Mouse (Mus musculus) testis, adult 2 months (tissue): ENCODE measurements at regions not wholly inside any gene's neighbourhood (a gene's known extent, or its start where the extent isn't known, plus 50 kb on each side); places are given as distances from the start of the nearest gene placed in this dataset.

ENCODE experiments used
- H3K27ac ChIP-seq: fragments of 200-500 bp; 2 replicates; pipeline ENCODE4 v1.5.1; 2012; ENCODE audit warnings: low read depth, low read length; ENCODE audit not compliant: control insufficient read depth, insufficient read depth
- H3K27me3 ChIP-seq: fragments of 200-500 bp; 2 replicates; pipeline ENCODE4 v1.6.1; 2012; ENCODE audit warnings: mild to moderate bottlenecking, low read length, moderate library complexity; ENCODE audit not compliant: control insufficient read depth, insufficient read depth
- H3K36me3 ChIP-seq: fragments of 200-500 bp; 2 replicates; pipeline ENCODE4 v1.6.1; 2012; ENCODE audit warnings: mild to moderate bottlenecking, low read length; ENCODE audit not compliant: control insufficient read depth, insufficient read depth
- H3K4me1 ChIP-seq: fragments of 200-500 bp; 2 replicates; pipeline ENCODE4 v1.6.1; 2012; ENCODE audit warnings: low read length; ENCODE audit not compliant: control insufficient read depth, insufficient read depth
- H3K4me3 ChIP-seq: fragments of 200-500 bp; 2 replicates; pipeline ENCODE4 v1.5.1; 2012; ENCODE audit warnings: low read depth, mild to moderate bottlenecking, low read length, moderate library complexity, mixed read lengths; ENCODE audit not compliant: control insufficient read depth
- CTCF ChIP-seq: fragments of 200-500 bp; IDR thresholded peaks from 2 replicates; pipeline ENCODE4 v1.5.1; 2012; ENCODE audit warnings: low read depth, mild to moderate bottlenecking, inconsistent platforms, low read length, moderate library complexity; ENCODE audit not compliant: control insufficient read depth, insufficient read depth, insufficient replicate concordance
- POLR2A ChIP-seq: fragments of 200-500 bp; IDR thresholded peaks from 2 replicates; pipeline ENCODE4 v1.6.1; 2012; ENCODE audit warnings: low read depth, mild to moderate bottlenecking, inconsistent platforms, low read length, moderate library complexity; ENCODE audit not compliant: control insufficient read depth

DNA sequence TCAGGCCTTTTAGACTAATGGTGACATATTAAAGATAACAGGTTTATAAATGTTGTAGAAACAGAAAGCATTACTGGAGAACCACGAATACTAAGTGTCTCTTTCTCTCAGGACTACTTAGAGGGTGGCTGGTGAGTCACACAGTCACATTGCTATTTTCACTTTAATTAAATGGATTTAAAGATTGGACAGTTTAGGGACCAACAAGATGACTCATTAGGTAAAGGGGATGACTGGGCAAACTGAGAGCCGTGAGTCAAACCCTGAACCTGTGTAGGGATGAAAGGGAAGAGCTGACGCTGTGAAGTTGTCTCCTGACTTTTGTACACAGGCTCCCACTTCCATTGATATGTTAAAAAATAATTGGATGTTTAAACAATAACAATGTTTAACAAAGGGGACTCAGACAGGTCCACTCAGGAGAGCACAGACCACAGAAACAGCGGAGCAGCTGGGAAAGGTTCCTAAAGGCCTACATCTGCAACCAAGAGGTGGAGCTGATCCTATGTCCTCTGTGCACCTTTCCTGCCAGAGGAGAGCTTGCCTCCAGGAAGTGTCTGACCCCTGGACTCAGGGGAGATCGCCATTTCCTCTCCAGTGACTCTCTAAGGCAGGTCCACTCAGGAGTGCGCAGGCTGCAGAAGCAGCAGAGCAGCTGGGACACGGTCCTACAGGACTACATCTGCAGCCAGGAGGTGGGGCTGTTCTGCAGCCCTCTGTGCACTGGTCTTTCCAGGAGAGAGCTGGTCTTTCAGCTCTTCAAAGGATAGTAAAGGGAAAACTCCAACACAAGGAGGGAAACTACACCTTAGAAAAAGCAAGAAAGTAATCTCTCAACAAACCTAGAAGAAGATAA, 146.0 kb upstream of the Tmc3 start:
- Histone ChIP-seq H3K4me1 (no peaks in the 10 kb centered on the region), H3K27me3 (no peaks in the 10 kb centered on the region), H3K27ac (no peak overlapping the region), H3K4me3 (no peak overlapping the region), H3K36me3 (no peaks in the 10 kb centered on the region)
- TF ChIP-seq CTCF (no peak; the same call in 1 of the 2 replicates), POLR2A (no peak)

DNA sequence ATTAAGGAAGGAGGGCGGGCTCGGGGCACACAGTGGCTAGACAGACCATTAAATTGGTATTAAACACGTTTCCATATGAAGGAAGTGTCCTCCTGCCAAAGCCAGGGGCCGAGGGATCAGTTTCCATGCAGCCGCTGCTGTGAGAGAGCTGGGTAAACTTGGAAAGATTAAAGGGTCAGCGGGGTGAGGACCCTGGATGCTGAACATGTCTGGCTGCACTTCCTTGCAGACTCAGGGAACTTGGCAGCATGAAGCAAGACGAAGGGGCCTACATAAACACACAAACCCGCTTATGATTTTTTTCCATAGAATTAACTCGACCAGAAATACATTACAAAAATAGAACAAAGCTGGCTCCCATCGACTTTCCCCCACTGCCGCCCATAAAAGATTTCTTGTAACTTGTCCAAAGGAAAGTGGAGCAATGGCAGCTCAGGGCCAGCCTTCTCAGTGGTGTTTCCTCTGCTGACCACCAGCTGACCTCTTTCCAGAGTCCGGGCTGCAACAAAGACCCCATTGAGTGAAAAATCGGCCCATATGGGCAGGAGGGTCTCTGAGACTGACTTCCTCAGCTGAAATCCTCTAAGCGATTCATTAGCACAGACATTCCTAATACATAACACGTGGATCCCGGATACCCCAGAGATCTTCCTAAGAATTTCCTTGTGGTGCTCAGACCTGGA, 141.0 kb upstream of the Tmc3 start:
- Histone ChIP-seq H3K36me3 (no peaks in the 10 kb centered on the region), H3K27ac (no peak overlapping the region), H3K4me3 (no peak overlapping the region), H3K4me1 (no peaks in the 10 kb centered on the region), H3K27me3 (no peaks in the 10 kb centered on the region)
- TF ChIP-seq CTCF (no peak), POLR2A (no peak)

GRCm38 (mm10) chr7:83444279-83444615, 140.5 kb upstream of the Tmc3 start:
- Histone ChIP-seq H3K36me3 (no peaks in the 10 kb centered on the region), H3K4me1 (no peaks in the 10 kb centered on the region), H3K4me3 (no peak overlapping the region), H3K27me3 (no peaks in the 10 kb centered on the region), H3K27ac (no peak overlapping the region)
- TF ChIP-seq POLR2A (no peak), CTCF (no peak)

- Histone ChIP-seq H3K4me3 (no peak overlapping the region), H3K4me1 (no peaks in the 10 kb centered on the region), H3K27me3 (no peaks in the 10 kb centered on the region), H3K36me3 (no peaks in the 10 kb centered on the region), H3K27ac (no peak overlapping the region)
- no peak for TF ChIP-seq CTCF
- no peak for TF ChIP-seq POLR2A
These were observed 139.4 kb upstream of the Tmc3 start for GRCm38 (mm10) chr7:83445181-83445926.

DNA sequence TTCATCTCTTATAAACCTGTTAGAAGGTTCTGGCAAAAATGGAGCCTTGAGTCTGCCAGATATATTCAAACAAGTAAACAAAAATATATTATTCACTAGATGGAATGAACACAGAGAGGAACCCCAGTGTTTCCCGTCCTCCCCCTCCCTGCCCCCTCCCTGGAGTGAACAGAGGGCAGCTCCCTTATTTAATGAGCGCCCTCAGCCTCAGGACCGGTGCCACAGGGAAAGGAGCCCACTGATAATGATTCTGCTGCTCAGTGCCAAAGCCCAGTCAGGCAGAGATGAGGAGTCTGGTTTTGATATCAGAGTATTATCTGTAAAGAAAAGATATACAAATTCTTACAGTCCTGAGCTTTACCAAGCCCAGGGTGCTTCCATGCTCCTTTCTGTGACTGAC, 134.4 kb upstream of the Tmc3 start:
- Histone ChIP-seq H3K4me3 (no peak overlapping the region), H3K27ac (no peak overlapping the region), H3K36me3 (no peaks in the 10 kb centered on the region), H3K4me1 (no peaks in the 10 kb centered on the region), H3K27me3 (no peaks in the 10 kb centered on the region)
- no peak for TF ChIP-seq POLR2A
- no peak for TF ChIP-seq CTCF

GRCm38 (mm10) chr7:83452309-83452708, 132.4 kb upstream of the Tmc3 start:
- H3K4me1 ChIP-seq: no peaks in the 10 kb centered on the region
- H3K4me3 ChIP-seq: no peak overlapping the region
- no peak overlapping the region for H3K27ac ChIP-seq
- no peaks in the 10 kb centered on the region for H3K27me3 ChIP-seq
- H3K36me3 ChIP-seq: no peaks in the 10 kb centered on the region
- no peak for TF ChIP-seq POLR2A
- no peak for TF ChIP-seq CTCF

DNA sequence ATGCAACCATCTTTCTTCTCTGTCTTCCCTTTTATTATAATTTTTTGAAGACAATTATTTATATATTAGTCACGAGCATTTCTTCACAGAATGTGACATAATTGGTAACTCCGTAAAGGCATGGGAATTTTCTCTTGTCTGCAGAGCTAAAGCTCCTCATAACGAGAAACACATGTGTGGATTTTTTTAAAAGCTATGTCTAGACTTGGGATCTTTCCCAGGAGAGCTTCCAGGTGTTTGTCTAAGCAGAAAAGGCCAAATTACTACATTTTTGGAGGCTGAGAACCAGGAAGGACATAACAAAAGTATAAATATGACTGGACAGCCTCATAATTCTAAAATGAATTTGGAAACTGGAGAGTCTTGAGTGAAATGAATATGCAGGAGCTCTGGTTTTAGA, 125.2 kb upstream of the Tmc3 start:
- Histone ChIP-seq H3K36me3 (no peaks in the 10 kb centered on the region), H3K4me3 (no peak overlapping the region), H3K4me1 (no peaks in the 10 kb centered on the region), H3K27ac (no peak overlapping the region), H3K27me3 (no peaks in the 10 kb centered on the region)
- TF ChIP-seq CTCF (no peak), POLR2A (no peak)
